Mouse (Mus musculus): ENCODE measurements around the gene Gmeb1.

GRCm38 (mm10) chr4:132238356-132238755, 23.0 kb downstream of the Gmeb1 start:
- TF ChIP-seq GATA1 (IDR thresholded peaks at IDR 0.05; ENCODE audit: low read length) (no peak), TAL1 (IDR thresholded peaks at IDR 0.05; ENCODE audit: low read length) (no peak)
